Mouse (Mus musculus) cerebellum, postnatal 10 days (tissue): Measurements from ENCODE around the gene Bcl2l13.
"Not testable (repeated sequence)": the region's sequence is repeated elsewhere in the genome, so short reads cannot be mapped to it uniquely, and the experiment has no call there.

Source experiments
- DNase-seq, 2 experiments: peaks; one replicate each; pipeline ENCODE4 v3.0.0; 2021; ENCODE audit warnings: mixed read lengths in 2 of 2

The Bcl2l13 gene

GRCm38 (mm10) chr6:120835474-120836374, at the start of gene Bcl2l13:
Gene Bcl2l13 (plus strand): TSS chr6:120836212.
- peak; percentile 97 to 98 for DNase-seq

- DNase-seq = no peak
Observed at GRCm38 (mm10) chr6:120788068-120788607, 47.9 kb upstream of the Bcl2l13 start.

- no peak for DNase-seq
Observed at GRCm38 (mm10) chr6:120788904-120789303, 47.1 kb upstream of the Bcl2l13 start.

DNA sequence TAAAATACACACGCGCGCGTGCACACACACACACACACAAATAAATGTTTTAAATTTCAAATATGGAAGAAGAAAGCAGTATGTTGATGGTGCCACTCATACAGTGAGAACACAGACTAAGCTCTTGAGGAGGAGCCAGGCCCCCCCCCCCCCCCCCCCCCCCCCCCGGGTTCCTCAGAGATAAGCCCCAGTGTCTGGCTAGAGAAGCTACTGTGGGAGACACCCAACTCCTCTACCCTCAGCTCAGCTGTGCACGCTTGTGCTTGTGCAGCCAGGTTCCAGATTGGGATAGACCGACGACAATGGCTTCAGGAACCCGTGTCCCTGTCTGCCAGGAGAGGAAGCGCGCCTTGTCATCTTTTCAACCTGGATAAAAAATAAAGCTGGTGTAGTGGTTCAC, 45.9 kb upstream of the Bcl2l13 start:
- no peak for DNase-seq

DNA sequence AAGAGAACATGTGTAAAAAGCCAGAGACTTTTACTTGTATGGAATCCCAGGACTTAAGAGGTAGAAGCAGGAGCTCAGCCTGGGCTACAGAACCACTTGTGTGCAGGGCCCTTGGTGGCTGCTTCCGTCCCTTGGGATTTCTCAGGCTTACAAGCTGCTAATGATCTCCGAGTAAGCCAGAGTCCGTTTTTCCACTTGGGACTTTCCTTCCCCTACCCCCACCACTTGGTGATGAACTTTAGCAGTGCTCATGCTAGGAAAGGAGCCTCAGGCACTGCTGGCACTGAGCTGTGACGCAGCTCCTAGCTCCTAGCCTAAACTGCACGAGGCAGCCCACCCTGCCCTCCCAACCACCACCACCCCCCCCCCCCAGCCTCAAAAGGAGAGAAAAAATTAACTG, 45.3 kb upstream of the Bcl2l13 start:
- DNase-seq = no peak

DNA sequence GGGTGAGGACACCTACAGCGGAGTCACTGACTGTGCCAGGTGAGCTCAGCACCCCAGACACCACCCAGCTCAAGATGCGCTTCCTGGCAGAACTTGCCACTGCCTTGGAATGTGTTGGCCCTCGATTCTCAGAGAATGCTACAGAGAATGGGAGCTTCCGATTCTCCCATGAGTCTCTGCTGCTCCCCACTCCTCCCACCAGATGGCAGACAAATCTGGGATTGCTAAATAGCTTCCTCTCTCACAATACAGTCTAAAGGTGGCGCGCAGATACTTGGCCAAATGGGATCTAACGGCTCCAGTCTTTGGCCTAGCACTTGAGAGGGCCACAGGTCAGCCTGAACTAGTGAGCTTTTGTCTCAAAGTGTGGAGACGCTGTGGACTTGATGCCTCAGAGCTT, 43.1 kb upstream of the Bcl2l13 start:
- no peak for DNase-seq

DNA sequence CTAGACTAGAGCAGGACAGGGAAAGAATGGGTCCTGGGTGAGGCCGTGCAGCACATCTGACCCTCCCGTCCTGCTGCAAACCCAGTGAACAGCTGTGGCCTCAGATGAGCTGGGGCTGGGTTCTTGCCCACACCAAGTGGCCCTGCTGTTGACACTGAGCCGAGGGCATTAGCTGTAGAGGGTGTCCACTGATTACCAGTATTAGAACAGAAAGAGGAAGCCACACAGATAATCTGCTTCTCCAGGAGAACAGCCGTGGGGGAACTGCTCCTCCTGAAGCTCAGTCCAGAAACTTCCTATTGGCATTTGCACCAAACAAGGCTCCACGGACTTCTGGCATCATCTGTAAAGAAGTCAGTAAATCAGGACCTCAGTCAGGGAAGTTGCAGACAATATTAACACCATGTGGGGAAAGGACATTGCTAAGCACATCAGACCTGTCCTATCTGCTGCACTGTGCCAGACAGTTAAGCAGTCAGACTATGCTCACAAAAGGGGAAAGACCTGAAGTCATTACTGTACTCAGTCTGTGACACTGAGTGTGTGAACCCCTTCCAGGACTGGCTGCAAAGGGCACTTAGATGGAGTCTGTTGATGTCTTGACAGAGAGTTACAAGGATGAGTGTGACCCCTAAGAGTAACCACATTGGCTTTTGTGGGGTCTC, 40.5 kb upstream of the Bcl2l13 start:
- DNase-seq = no peak

- DNase-seq = no peak
Observed at GRCm38 (mm10) chr6:120796111-120796510, 39.9 kb upstream of the Bcl2l13 start.

DNA sequence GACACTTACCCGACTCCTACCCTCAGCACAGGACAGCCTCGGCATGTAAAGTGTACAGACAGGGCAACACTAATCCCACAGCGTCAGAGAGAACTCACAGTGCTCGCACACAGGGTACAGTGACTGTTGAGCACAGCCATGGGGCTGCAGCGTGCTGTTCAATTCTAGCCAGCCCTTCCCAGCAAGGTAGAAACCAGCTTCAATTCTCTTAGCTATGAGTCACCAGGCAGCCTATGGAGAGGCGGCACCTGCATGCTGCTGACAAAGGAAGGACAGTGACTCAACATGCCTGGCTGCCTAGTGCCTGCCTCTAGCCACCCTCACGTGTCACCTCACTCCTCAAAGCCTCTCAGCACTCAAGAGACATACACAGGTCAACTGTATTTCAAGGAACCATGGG, 38.0 kb upstream of the Bcl2l13 start:
- no peak for DNase-seq

GRCm38 (mm10) chr6:120798905-120799304, 37.1 kb upstream of the Bcl2l13 start:
- no peak for DNase-seq

GRCm38 (mm10) chr6:120799581-120800041, 36.4 kb upstream of the Bcl2l13 start:
- no peak for DNase-seq

GRCm38 (mm10) chr6:120806999-120807737, 28.8 kb upstream of the Bcl2l13 start:
- no peak for DNase-seq

- DNase-seq = no peak
Observed at GRCm38 (mm10) chr6:120807738-120808081, 28.3 kb upstream of the Bcl2l13 start.

GRCm38 (mm10) chr6:120811999-120812398, 24.0 kb upstream of the Bcl2l13 start:
- DNase-seq = not testable (repeated sequence)

DNA sequence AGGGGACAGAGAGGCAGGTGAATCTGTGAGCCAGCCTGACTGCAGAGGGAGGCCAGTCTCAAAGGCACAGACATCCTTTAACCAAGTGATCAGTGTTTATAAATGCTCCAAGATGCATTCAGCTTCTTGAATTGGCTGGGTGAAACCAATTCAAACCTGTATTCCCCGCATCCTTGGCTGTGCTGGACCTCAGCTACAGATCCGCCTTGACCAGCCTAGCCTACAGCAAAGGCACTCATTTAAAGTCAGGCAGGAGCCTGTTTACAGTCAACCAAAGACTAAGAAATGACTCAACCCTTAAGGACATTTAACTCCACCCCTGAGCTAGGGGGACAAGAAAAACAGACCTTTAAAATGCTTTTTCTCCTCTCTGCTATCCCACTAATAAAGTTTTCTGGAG, 16.7 kb upstream of the Bcl2l13 start:
- DNase-seq = no peak

DNA sequence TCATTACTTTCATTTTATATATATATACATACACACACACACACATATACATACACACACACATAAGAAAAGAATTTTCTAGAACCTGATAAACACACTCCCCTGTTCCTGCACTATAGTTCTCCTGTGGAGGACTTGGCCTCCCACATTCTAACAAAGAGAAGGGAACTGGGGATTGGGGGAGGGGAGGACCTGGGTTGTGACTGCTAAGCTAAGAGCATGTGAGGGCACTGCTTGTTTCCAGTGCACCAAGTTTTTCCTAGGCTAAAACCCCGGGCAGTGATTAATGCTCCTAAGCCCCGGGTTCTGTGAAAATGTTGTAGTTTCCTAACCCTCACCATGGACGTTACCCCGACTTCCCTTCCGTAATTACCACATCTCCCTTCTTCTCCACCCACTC, 15.9 kb upstream of the Bcl2l13 start:
- DNase-seq = peak; percentile 13 to 16

- no peak for DNase-seq
Observed at GRCm38 (mm10) chr6:120820941-120821340, 15.1 kb upstream of the Bcl2l13 start.

GRCm38 (mm10) chr6:120821715-120822114, 14.3 kb upstream of the Bcl2l13 start:
- no peak for DNase-seq

DNA sequence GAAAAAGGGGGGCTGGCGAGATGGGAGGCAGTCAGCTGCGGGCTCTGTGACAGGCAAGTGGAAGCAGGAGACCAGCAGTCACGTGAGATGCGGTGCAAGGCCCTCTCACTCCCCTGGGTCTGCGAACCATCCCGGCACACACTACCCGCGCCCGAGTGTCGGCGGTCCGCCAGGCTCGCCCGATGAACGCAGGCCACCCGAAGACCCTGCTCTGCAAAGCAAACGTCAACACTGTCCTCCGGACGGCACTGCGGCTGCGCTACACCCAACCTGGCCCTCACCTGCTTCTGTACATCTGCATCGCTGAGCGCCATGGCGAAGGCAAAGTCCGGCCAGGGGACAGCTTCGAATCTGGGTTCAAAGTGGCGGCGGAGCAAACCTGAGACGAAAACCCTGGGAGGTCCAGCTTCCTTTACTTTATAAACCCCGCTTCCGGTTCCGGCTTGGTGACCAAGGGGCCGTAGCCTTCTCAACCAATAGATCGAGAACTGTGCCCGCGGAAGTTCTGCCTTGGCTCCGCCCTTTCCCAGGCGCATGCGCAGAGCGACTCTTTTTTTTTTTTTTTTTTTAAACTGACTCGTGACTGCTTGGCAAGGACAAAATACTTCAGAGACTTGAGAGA, 13.6 kb upstream of the Bcl2l13 start, which contains the start of gene Atp6v1e1:
TSS of gene Atp6v1e1 (minus strand) at position 487 of the 622 bp plus-strand sequence.
- DNase-seq = peak; percentile 95 to 96

DNA sequence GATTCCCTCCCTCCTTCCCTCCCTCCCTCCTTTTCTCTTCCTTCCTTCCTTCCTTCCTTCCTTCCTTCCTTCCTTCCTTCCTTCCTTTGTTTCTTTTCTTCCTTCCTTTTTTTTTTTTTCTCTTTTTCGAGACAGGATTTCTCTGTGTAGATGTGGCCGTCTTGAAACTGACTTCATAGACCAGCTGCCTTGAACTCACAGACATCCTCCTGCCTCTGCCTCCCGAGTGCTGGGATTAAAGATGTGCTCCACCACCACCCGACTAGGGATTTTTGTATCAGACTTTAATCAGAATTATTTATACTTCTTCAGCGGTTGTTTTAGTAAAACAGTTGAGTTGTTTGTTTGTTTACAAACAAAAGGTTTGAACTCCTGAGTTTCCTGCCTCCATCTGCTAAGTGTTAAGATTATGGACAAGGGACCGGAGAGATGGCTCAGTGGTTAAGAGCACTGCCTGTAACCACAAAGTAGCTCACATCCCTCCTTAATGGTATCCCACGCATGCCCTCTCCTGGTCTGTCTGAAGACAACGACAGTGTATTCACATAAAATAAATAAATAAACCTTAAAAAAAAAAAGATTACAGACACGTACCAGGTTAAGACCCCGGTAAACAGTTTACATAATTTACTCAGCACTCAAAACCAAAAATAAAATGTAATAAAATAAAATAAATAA, 12.9 kb upstream of the Bcl2l13 start:
- peak; percentile 54 to 58 for DNase-seq

DNA sequence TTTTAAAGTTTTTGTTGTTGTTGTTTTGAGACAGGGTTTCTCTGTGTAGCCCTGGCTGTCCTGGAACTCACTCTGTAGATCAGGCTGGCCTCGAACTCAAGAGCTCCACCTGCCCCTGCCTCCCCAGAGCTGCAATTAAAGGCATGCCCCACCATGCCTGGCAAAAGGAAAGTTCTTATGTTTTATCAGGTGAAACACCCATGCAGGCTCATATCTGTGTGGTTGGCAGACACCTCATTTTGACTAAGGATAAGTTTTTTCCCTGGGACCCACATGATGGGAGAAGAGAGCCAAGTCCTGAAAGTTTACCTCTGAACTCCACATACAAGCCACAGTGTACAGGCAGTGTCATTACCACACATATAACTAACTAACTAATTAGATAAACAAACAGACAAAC, 6.0 kb upstream of the Bcl2l13 start:
- DNase-seq = no peak
